In genomic region chr1:134076789-134077188, GRCm38 (mm10) we compare ENCODE assay signal across 8 mouse cellular contexts. TPM values are rescaled to one million over a fixed set of nuclear protein-coding genes. Genes with fewer than 3 reads are reported as not detected.
DNase-seq lines count a peak whose midpoint lies in the region; ATAC-seq and TF ChIP-seq lines count a peak whose summit lies in the region.

No protein-coding gene starts in this region.

- H3K27ac ChIP-seq in limb, embryonic 12.5 days: no peak overlapping the region
- H3K27ac ChIP-seq in olfactory bulb, adult 2 months (ENCODE audit: insufficient read depth, low read depth, low read length): 0 out of 2 replicates have a peak overlapping the region, but pooled peaks have one; percentile 31

- no peaks in the 10 kb centered on the region for H3K27me3 ChIP-seq in megakaryocyte, embryonic 14.5 days (replicated peaks)
- no peaks in the 10 kb centered on the region for H3K27me3 ChIP-seq in limb, embryonic 12.5 days

- peak overlapping the region; percentile 77 for H3K4me2 ChIP-seq in limb, embryonic 12.5 days

- no peaks in the 10 kb centered on the region for H3K9me3 ChIP-seq in megakaryocyte, embryonic 14.5 days
- H3K9me3 ChIP-seq in limb, embryonic 12.5 days: no peaks in the 10 kb centered on the region

- peaks cover 40% of the 10 kb centered on the region for H3K36me3 ChIP-seq in megakaryocyte, embryonic 14.5 days (replicated peaks; ENCODE audit: low read length)
- H3K36me3 ChIP-seq in limb, embryonic 12.5 days: peaks cover 28% of the 10 kb centered on the region

- H3K4me1 ChIP-seq in megakaryocyte, embryonic 14.5 days: peaks cover 93% of the 10 kb centered on the region
- peaks cover 44% of the 10 kb centered on the region for H3K4me1 ChIP-seq in limb, embryonic 12.5 days (replicated peaks)
- peaks cover 34% of the 10 kb centered on the region for H3K4me1 ChIP-seq in olfactory bulb, adult 2 months (ENCODE audit: control insufficient read depth, insufficient read depth, low read length)

- peak; percentile 50 for DNase-seq in cerebellum, adult 9-11 months
- no peak for DNase-seq in cerebellum, adult 11 months
- DNase-seq in layer of hippocampus, postnatal 14 days (ENCODE audit: low spot score in 2 of 2): no peak
- no peak for DNase-seq in adrenal gland, postnatal 36 days

- H3K9ac ChIP-seq in limb, embryonic 12.5 days (replicated peaks): no peak overlapping the region

- WGBS in limb, embryonic 12.5 days: 81% methylated on average over 2 of the region's 2 CpGs
- 38% methylated on average over 2 of the region's 2 CpGs for WGBS in olfactory bulb, adult 2 months

- TF ChIP-seq POLR2A in olfactory bulb, adult 2 months (IDR thresholded peaks at IDR 0.05; ENCODE audit: insufficient read depth, low read depth, low read length): no peak

- peak overlapping the region; percentile 88 for H3K4me3 ChIP-seq in megakaryocyte, embryonic 14.5 days (replicated peaks)
- H3K4me3 ChIP-seq in limb, embryonic 12.5 days (replicated peaks): 0 out of 2 replicates have a peak overlapping the region, but pooled peaks have one; percentile 1
- peak overlapping the region; percentile 41 for H3K4me3 ChIP-seq in olfactory bulb, adult 2 months (ENCODE audit: insufficient read depth, low read depth, low read length)

- no peak for ATAC-seq in megakaryocyte, adult 5-6 weeks (ENCODE audit: poor library complexity, severe bottlenecking)
- ATAC-seq in limb, embryonic 12.5 days (ENCODE audit: insufficient number of reproducible peaks, insufficient read depth, low FRiP score, low TSS enrichment, low read depth): no peak

- TF ChIP-seq CTCF in olfactory bulb, adult 2 months (IDR thresholded peaks at IDR 0.05; ENCODE audit: insufficient read depth, low read depth, low read length): no peak

RNA-seq across cellular contexts. Expression of gene Btg2, which starts 2.1 kb away (rescaled TPM):
- 8.3 and 13.9 TPM in 2 replicates for polyA plus RNA-seq in megakaryocyte, embryonic 14.5 days (2012; ENCODE audit: insufficient read depth, low replicate concordance)
- 68.9 and 87.3 TPM in 2 replicates for total RNA-seq in megakaryocyte, adult 5-6 weeks (2015)
- total RNA-seq in megakaryocyte, adult 5-6 weeks (2017): 175 and 189 TPM in 2 replicates
- polyA plus RNA-seq in limb, embryonic 12.5 days (2016; fragmentation: Nextera tagmentation; extraction: Ambion mirVana): 26.7 and 28.1 TPM in 2 replicates
- 111 and 168 TPM in 2 replicates for polyA plus RNA-seq in olfactory bulb, adult 2 months (2012; ENCODE audit: insufficient read depth, insufficient read length, low replicate concordance, missing spikeins)
- total RNA-seq in layer of hippocampus, postnatal 14 days (2021): 10 to 100 TPM; 14.1 to 19.2 TPM
- total RNA-seq in adrenal gland, postnatal 36 days (2021): 10 to 100 TPM; 38.7 to 39.1 TPM

RNA-seq across cellular contexts. Expression of gene Chit1, which starts 34.3 kb away (rescaled TPM):
- polyA plus RNA-seq in megakaryocyte, embryonic 14.5 days (2012; ENCODE audit: insufficient read depth, low replicate concordance): not detected in 2 replicates
- total RNA-seq in megakaryocyte, adult 5-6 weeks (2015): 0.16 and 0.83 TPM in 2 replicates
- 0.07 TPM in 1 of 2 replicates, not detected in the other for total RNA-seq in megakaryocyte, adult 5-6 weeks (2017)
- not detected in 2 replicates for polyA plus RNA-seq in limb, embryonic 12.5 days (2016; fragmentation: Nextera tagmentation; extraction: Ambion mirVana)
- polyA plus RNA-seq in olfactory bulb, adult 2 months (2012; ENCODE audit: insufficient read depth, insufficient read length, low replicate concordance, missing spikeins): not detected in 2 replicates
- under 1 TPM in 1 of 2 experiments, not detected in 1; 0.39 TPM for total RNA-seq in layer of hippocampus, postnatal 14 days (2021)
- not detected for total RNA-seq in adrenal gland, postnatal 36 days (2021)

RNA-seq across cellular contexts. Expression of gene Fmod, which starts 39.7 kb away (rescaled TPM):
- not detected in 2 replicates for polyA plus RNA-seq in megakaryocyte, embryonic 14.5 days (2012; ENCODE audit: insufficient read depth, low replicate concordance)
- total RNA-seq in megakaryocyte, adult 5-6 weeks (2015): not detected in 2 replicates
- not detected in 2 replicates for total RNA-seq in megakaryocyte, adult 5-6 weeks (2017)
- 12.6 and 14.8 TPM in 2 replicates for polyA plus RNA-seq in limb, embryonic 12.5 days (2016; fragmentation: Nextera tagmentation; extraction: Ambion mirVana)
- not detected in 2 replicates for polyA plus RNA-seq in olfactory bulb, adult 2 months (2012; ENCODE audit: insufficient read depth, insufficient read length, low replicate concordance, missing spikeins)
- 1 to 10 TPM; 3.3 to 4.5 TPM for total RNA-seq in layer of hippocampus, postnatal 14 days (2021)
- total RNA-seq in adrenal gland, postnatal 36 days (2021): 1 to 10 TPM; 9.3 to 9.8 TPM

Comparison
In these comparisons a context has a peak if more than half of its experiments do, and no peak if none do; other contexts are left out.
1. H3K4me3 ChIP-seq: peak in every context shown above with its lines; median percentile 88 in megakaryocyte, embryonic 14.5 days; 41 in olfactory bulb, adult 2 months; 1 in limb, embryonic 12.5 days.
2. RNA of gene Fmod, which starts 39.7 kb away (total RNA-seq): 9.3 to 9.8 TPM in adrenal gland, postnatal 36 days and 3.3 to 4.5 TPM in layer of hippocampus, postnatal 14 days; not detected in megakaryocyte, adult 5-6 weeks; every median in the first group is over 4 times any median in the second.